Mouse (Mus musculus): Measurements from ENCODE around the gene Nrl. TPM values are rescaled to one million over a fixed set of nuclear protein-coding genes. Genes with fewer than 3 reads are reported as not detected.

The Nrl gene
- total RNA-seq (2021), result 1 to 10 TPM in 1 of 2 experiments, under 1 TPM in 1; 0.34 to 1.2 TPM

GRCm38 (mm10) chr14:55524785-55525184 lies at the start of gene Nrl:
Gene Nrl, minus strand, starts transcription at chr14:55524981.
- no peak for DNase-seq (ENCODE audit: low spot score in 2 of 2)
- intact Hi-C loops (cut with DNase I), result no loop called here

GRCm38 (mm10) chr14:55571760-55572159 lies 47.0 kb upstream of the Nrl start:
- no peak for DNase-seq (ENCODE audit: low spot score in 2 of 2)
- intact Hi-C loops (cut with DNase I), result no loop called here

- intact Hi-C loops (cut with DNase I), result no loop called here
- DNase-seq (ENCODE audit: low spot score in 2 of 2), result no peak
Observed at GRCm38 (mm10) chr14:55570588-55570987, 45.8 kb upstream of the Nrl start.

- DNase-seq (ENCODE audit: low spot score in 2 of 2), result no peak
- intact Hi-C loops (cut with DNase I), result no loop called here
Observed at GRCm38 (mm10) chr14:55567496-55567895, 42.7 kb upstream of the Nrl start.

- no peak for DNase-seq (ENCODE audit: low spot score in 2 of 2)
- intact Hi-C loops (cut with DNase I), result no loop called here
Observed at GRCm38 (mm10) chr14:55565748-55566147, 41.0 kb upstream of the Nrl start.

- DNase-seq (ENCODE audit: low spot score in 2 of 2), result no peak
- intact Hi-C loops (cut with DNase I), result no loop called here
Observed at GRCm38 (mm10) chr14:55563249-55563648, 38.5 kb upstream of the Nrl start.

GRCm38 (mm10) chr14:55561860-55562259 lies 37.1 kb upstream of the Nrl start:
- intact Hi-C loops (cut with DNase I), result loop anchor here (2.0 kb wide), 1 partner anchor 17 kb away; the partner anchor contains the start of gene Psme1
- DNase-seq (ENCODE audit: low spot score in 2 of 2), result no peak

GRCm38 (mm10) chr14:55560202-55561073 lies 35.7 kb upstream of the Nrl start, which contains the start of gene A730061H03Rik:
Gene A730061H03Rik, minus strand, starts transcription at chr14:55560406.
- DNase-seq (ENCODE audit: low spot score in 2 of 2), result peak; percentile 97 to 100
- intact Hi-C loops (cut with DNase I), result loop anchor here (2.0 kb wide), 1 partner anchor 18 kb away; the partner anchor contains the start of gene Psme1

- intact Hi-C loops (cut with DNase I), result loop anchor here (2.0 kb wide), 1 partner anchor 19 kb away; the partner anchor contains the start of gene Psme1
- DNase-seq (ENCODE audit: low spot score in 2 of 2), result peak; percentile 87 to 93
Observed at GRCm38 (mm10) chr14:55559799-55560201, 35.0 kb upstream of the Nrl start, which contains the start of gene Dcaf11. Gene Dcaf11, plus strand, starts transcription at chr14:55560006.

- intact Hi-C loops (cut with DNase I), result no loop called here
Observed at GRCm38 (mm10) chr14:55558740-55559448, 34.1 kb upstream of the Nrl start.

GRCm38 (mm10) chr14:55557587-55557986 lies 32.8 kb upstream of the Nrl start:
- intact Hi-C loops (cut with DNase I), result loop anchor here (2.0 kb wide), 1 partner anchor 61 kb away; no protein-coding TSS in a partner anchor
- no peak for DNase-seq (ENCODE audit: low spot score in 2 of 2)

More at GRCm38 (mm10) chr14:55558740-55559448, 34.1 kb upstream of the Nrl start:
- DNase-seq (ENCODE audit: low spot score in 2 of 2), result no peak

GRCm38 (mm10) chr14:55557003-55557402 lies 32.2 kb upstream of the Nrl start:
- intact Hi-C loops (cut with DNase I), result loop anchor here (2.0 kb wide), 1 partner anchor 60 kb away; no protein-coding TSS in a partner anchor
- peak; percentile 57 to 71 for DNase-seq (ENCODE audit: low spot score in 2 of 2)

- intact Hi-C loops (cut with DNase I), result loop anchor here (2.0 kb wide), 1 partner anchor 59 kb away; no protein-coding TSS in a partner anchor
- DNase-seq (ENCODE audit: low spot score in 2 of 2), result no peak
Observed at GRCm38 (mm10) chr14:55555788-55556187, 31.0 kb upstream of the Nrl start.

- intact Hi-C loops (cut with DNase I), result no loop called here
- DNase-seq (ENCODE audit: low spot score in 2 of 2), result no peak
Observed at GRCm38 (mm10) chr14:55554635-55555034, 29.9 kb upstream of the Nrl start.

GRCm38 (mm10) chr14:55551794-55552193 lies 27.0 kb upstream of the Nrl start:
- DNase-seq (ENCODE audit: low spot score in 2 of 2), result no peak
- intact Hi-C loops (cut with DNase I), result no loop called here

- DNase-seq (ENCODE audit: low spot score in 2 of 2), result no peak
- intact Hi-C loops (cut with DNase I), result no loop called here
Observed at GRCm38 (mm10) chr14:55551347-55551746, 26.6 kb upstream of the Nrl start.

- intact Hi-C loops (cut with DNase I), result no loop called here
- DNase-seq (ENCODE audit: low spot score in 2 of 2), result no peak
Observed at GRCm38 (mm10) chr14:55550191-55550590, 25.4 kb upstream of the Nrl start.

GRCm38 (mm10) chr14:55544334-55544733 lies 19.6 kb upstream of the Nrl start:
- DNase-seq (ENCODE audit: low spot score in 2 of 2), result no peak
- intact Hi-C loops (cut with DNase I), result no loop called here

GRCm38 (mm10) chr14:55542268-55542667 lies 17.5 kb upstream of the Nrl start:
- intact Hi-C loops (cut with DNase I), result no loop called here
- no peak for DNase-seq (ENCODE audit: low spot score in 2 of 2)

- intact Hi-C loops (cut with DNase I), result no loop called here
- peak; percentile 74 to 83 for DNase-seq (ENCODE audit: low spot score in 2 of 2)
Observed at GRCm38 (mm10) chr14:55540787-55541321, 16.1 kb upstream of the Nrl start.
